Mouse (Mus musculus): ENCODE measurements at regions not wholly inside any gene's neighbourhood (a gene's known extent, or its start where the extent isn't known, plus 50 kb on each side); places are given as distances from the start of the nearest gene placed in this dataset.

DNA sequence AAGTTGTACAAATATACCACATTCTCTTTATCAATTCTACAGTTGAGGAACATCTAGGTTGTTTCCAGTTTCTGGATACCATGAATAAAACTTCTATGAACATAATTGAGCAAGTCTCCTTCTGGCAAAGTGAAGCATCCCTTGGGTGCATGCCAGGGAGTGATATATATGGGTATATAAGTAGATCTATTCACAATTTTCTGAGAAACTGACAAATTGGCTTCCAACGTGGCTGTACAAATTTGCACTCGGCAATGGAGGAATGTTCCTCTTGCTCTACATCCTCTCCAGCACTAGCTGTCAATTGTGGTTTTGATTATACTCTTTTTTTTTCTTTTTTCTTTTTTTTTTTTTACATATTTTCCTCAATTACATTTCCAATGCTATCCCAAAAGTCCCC is 576.7 kb downstream of the 9430069I07Rik start:
- DNase-seq (ENCODE audit: low spot score in 2 of 2) = no peak

DNA sequence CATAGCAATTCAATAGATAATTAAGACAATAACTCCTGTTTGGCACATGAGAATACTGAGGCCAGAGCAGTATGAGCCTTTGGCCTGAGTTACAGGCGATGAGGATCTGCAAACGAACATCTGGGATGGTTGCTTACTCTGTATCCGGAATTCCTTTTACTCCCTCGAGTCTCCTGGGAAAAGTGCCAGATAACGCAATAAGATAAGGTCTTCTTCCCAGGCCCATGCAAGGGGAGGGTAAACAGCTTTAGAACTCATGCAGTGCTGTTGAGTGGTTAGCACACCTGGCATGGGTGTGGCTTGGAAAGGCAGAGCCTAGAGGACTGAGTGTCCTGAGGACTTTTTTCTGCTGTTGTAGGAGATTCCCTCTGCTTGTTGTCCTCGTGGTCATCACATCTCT is 598.2 kb downstream of the 9430069I07Rik start:
- no peak for DNase-seq (ENCODE audit: low spot score in 2 of 2)

DNA sequence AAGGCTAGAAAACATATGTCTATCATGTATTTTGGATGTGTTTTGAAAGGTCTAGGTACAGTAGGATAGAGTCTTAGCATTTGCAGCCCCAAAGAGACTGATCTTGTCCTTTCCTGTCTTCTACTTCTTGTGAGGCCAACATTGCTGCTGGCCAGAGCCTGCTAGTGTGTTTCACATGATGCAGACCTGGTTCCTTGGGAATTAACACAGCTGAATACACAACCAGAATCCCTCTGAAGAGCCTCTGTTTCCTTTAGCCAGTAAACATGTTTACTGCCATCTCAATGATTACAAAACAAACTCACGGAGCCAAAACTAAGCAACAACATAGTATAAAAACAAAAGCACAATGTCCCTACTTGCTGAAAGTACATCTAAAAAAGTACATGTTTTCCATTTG is 598.9 kb downstream of the 9430069I07Rik start:
- DNase-seq (ENCODE audit: low spot score in 2 of 2) = no peak
